Mouse (Mus musculus): ENCODE data around the gene Plcl1.

Plcl1 gene

GRCm38 (mm10) chr1:55528547-55529304 is 123.0 kb downstream of the Plcl1 start:
- DNase-seq, result no peak

GRCm38 (mm10) chr1:55533823-55534222 is 128.1 kb downstream of the Plcl1 start:
- DNase-seq, result no peak

DNA sequence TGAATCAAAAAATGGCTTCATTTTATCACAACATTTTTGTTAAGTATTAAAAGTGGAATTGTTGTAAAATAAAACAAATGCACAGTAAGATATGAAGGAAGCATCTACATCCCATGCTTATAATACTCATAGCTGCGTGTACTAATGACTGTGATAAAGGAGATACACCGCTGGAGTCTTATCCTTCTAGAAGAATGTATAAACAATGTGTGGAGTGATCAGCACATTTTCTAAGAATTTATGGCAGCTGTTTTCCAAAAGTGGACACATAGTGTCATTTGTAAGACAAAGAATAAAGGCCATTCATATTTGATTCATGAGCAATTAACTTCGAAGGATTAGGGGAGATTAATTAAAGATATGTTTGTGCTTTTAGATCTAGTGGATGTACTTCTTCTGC is 148.7 kb downstream of the Plcl1 start:
- no peak for DNase-seq

DNA sequence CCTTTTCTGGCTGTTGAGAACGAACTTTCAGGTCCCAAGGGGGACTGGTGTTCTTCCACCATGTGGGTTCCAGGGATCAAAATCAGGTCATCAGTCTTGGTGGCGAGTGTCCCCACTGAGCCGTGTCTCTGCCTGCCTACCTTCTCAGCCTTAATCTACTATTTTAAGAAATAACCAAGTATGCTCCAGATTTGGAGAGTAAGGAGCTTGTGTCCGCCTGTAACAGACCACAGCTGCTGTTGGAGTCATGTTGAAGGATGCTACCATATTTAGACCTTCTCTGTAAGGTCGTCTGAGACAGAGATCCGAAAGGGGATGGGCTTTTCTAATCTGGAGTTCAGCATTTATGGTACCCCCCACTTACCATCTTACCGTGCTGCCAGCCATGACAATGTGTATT is 152.2 kb downstream of the Plcl1 start:
- DNase-seq, result no peak

DNA sequence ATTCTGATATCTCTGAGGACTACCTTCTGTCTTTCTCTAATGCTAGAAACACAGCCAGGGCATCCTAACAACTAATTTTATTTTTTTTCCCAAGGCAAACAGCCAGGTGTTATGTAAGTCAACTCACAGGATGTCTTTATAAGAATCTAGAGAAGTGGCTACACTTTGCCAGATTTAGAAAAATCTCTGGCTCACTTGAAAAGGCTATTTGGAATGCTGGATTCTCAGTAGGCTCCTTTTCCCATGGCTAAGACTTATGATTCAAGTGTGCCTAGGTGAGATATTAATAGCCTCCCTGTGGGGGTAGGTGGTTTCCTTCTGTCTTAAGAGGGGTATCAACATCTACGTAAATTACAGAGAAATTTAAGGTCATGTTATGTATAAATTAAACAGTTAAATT is 152.7 kb downstream of the Plcl1 start:
- DNase-seq, result no peak

- no peak for DNase-seq
Observed at GRCm38 (mm10) chr1:55559998-55560397, 154.3 kb downstream of the Plcl1 start.

DNA sequence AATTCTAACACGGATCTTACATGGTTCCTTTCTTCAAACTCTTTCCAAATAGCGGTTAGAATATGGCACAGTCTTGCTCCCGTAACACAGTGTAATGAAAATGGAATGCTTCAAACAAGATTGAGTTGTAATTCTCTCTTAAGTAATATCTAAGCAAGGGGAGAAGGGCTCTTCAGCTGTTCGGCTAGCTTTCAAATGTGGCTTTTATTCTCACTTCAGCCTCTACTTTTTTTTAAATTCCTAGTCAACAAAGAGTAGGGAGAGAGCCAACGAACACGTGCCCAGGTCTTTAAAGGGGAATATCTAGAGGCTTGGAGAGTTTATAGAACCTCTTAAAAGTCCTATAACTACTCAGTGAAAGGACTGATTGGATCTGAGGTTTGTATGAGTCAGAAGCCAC is 160.2 kb downstream of the Plcl1 start:
- no peak for DNase-seq

GRCm38 (mm10) chr1:55567801-55568360 is 162.2 kb downstream of the Plcl1 start:
- no peak for DNase-seq

DNA sequence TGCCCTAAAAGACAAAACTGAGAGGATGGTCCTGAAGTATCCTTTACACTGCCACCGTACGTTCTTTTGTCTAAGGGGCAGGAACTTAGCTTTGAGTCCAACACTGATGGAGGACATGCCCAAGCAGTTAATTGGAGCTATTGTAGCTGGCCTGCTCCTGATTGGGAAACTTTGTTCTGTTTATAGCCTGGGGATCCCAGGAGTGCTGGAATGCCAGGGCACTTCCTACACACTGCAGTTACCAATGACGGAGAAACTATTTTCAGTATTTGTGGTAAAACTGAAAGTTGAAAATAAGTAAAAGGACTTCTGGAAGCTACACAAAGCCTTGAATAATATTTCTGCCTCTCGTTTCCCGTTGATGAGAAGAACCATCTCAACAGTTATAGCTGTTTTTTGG is 164.5 kb downstream of the Plcl1 start:
- DNase-seq, result no peak

- DNase-seq, result no peak
Observed at GRCm38 (mm10) chr1:55571399-55571798, 165.7 kb downstream of the Plcl1 start.

- DNase-seq, result no peak
Observed at GRCm38 (mm10) chr1:55572202-55572601, 166.5 kb downstream of the Plcl1 start.

DNA sequence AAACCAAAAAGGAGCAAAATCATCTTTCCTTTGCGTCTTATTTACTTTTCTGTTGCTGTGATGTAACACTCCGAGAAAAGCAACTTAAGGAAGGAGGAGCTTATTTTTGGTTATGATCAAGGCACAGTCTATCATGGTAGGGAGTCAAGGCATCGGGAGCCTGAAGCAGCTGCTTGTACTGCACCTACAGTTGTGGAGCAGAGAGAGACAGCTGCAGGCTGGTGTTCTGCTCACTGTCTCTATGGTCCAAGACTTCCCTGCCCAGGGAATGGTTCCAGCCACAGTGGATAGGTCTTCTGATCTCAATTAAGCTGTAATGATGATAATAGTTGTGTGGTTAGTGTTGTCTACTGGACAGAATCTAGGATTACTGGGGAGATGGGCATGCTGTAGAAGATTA is 166.9 kb downstream of the Plcl1 start:
- DNase-seq, result no peak

- DNase-seq, result no peak
Observed at GRCm38 (mm10) chr1:55575916-55576315, 170.2 kb downstream of the Plcl1 start.

DNA sequence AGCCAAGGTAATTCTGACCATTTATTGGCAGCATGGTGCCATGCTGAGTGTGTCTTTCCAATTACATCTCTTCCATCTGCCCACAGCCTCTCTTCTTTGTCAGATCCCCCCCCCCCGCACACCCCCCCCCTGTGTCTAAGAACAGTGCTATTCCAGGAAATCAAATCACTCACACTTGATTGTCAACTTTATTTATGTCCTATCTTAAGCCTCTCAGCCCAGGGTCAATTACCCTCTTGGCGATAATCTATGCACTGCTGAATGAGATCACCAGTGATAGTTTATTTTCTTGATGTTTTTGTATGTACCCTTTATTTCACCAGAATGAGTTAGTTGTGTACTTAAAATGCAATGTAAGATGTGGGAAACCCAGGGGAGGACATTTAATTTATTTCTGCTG is 176.0 kb downstream of the Plcl1 start:
- no peak for DNase-seq

DNA sequence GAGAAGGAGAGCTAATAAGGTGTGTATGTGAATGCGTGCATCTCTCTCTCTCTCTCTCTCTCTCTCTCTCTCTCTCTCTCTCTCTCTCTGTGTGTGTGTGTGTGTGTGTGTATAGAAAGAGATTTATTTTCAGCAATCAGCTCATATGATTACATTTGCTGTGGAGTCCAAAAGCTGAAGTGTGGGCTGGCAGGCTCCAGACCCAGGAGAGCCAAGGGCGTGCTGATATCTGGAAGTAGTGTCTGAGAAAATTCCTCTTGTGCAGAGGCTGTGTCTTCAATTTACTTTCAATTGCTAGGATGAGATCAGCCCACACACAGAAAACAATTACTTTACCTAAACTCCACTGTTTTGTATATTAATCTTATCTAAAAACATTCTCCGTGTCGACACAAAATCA is 179.7 kb downstream of the Plcl1 start:
- DNase-seq, result no peak

- DNase-seq, result no peak
Observed at GRCm38 (mm10) chr1:55588090-55588489, 182.4 kb downstream of the Plcl1 start.

GRCm38 (mm10) chr1:55590047-55590446 is 184.3 kb downstream of the Plcl1 start:
- no peak for DNase-seq

DNA sequence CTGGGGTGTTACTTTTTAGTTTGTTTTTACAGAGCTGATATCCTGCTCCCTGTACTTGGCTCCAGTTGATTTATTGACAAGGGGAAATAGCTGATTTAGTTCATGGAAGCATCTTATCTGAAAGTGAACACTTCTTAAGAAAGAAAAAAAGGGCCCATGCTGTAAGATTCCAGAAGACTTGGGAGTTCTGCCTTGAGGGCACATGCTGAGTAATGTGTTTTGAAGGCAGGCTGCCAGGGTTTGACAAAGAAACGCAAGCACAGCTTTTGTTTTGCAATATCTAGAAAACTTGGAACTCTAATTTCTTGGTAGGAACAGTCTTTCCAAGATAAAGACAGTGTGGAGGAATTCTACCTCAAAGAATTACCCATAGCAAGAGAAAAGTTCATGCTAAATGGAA is 194.8 kb downstream of the Plcl1 start:
- peak; percentile 36 for DNase-seq

- DNase-seq, result no peak
Observed at GRCm38 (mm10) chr1:55604593-55604992, 198.9 kb downstream of the Plcl1 start.

- no peak for DNase-seq
Observed at GRCm38 (mm10) chr1:55605450-55605849, 199.7 kb downstream of the Plcl1 start.

GRCm38 (mm10) chr1:55605956-55606355 is 200.2 kb downstream of the Plcl1 start:
- DNase-seq, result no peak

DNA sequence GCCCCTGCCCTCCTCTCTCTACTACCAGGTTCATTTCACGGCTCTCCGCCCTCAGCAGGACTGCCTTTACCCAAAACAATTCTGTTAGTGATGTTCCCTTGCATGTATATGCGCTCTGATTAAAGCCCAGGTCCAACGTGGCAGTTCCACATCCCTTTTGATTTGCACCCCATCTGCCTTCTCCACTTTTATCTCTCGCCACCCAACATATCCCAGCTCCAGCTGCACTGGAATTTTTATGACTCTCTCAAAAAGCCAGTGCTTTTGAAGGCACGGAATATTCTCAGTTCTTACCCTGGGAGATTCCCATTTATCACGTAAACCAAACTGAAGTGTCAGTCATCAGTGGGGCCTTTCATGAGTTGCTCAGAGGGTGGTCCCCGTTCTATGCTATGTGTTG is 200.7 kb downstream of the Plcl1 start:
- DNase-seq, result no peak

GRCm38 (mm10) chr1:55612759-55613328 is 207.1 kb downstream of the Plcl1 start:
- DNase-seq, result no peak

DNA sequence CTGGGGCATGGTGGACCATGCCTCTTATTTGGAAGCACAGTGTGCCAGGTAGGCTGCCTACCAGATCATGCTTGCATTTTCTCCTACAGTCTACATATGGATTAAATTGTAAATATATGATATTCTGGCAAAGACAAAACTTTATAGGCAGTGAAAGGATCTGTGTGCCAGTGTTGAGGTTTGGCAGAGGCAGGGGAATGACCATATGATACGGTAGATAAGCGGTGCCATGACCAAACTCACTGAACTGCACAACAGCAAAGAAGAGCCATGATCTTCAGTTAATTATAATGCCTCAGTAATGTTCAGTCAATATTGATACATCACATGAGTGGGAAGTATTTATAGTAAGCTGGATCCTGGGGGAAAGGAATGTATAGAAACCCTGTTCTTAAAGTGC is 212.1 kb downstream of the Plcl1 start:
- DNase-seq, result no peak
